Mouse (Mus musculus) liver, adult 2 months (tissue): Measurements from ENCODE around the gene Sgip1.

Experiments
- CTCF ChIP-seq: fragments of 200-500 bp; IDR thresholded peaks from 2 replicates; pipeline ENCODE4 v1.5.1; 2011; ENCODE audit warnings: low read depth, low read length, control low read depth
- POLR2A ChIP-seq: fragments of 200-500 bp; IDR thresholded peaks from 2 replicates; pipeline ENCODE4 v1.6.1; 2011; ENCODE audit warnings: low read length, control low read depth; ENCODE audit not compliant: insufficient read depth; ENCODE audit errors: extremely low read depth

DNA sequence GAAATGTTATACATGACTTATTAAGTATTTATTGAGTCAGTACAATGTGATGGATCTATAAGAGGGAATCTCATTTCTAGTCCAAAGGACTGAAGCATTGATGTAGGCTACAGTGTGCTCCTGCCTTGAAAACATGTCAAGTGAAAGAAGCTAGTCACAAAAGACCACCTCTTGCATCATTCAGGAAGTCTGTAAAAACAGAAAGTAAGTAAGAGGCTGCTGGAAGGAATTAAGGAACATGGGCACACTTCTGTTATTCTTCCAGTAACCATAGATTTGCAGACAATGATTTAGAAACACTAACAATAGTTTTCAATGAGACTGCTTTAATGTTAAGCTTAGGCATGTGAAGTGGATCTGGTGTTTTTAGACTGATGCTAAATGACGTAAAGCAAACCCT is 60.4 kb downstream of the Sgip1 start:
- TF ChIP-seq CTCF (no peak), POLR2A (no peak)
